Mouse (Mus musculus) midbrain, embryonic 16.5 days (tissue): Measurements from ENCODE around the gene Dstyk. TPM values are rescaled to one million over a fixed set of nuclear protein-coding genes. Genes with fewer than 3 reads are reported as not detected.
A peak's percentile ranks its signal among the peaks of the same experiment; 100 is the strongest.

Experiments
- ATAC-seq: fragments of 200-750 bp; cut with Nextera tagmentation; 2 replicates; pipeline ENCODE4 v1.8.0; 2017; ENCODE audit warnings: moderate TSS enrichment
- H3K27ac ChIP-seq: fragments of 300-500 bp; sonication (generic); 2 replicates; pipeline ENCODE4 v1.5.1; 2014; ENCODE audit warnings: mild to moderate bottlenecking, low read length, mixed read lengths
- H3K27me3 ChIP-seq: fragments of 300-500 bp; sonication (generic); 2 replicates; pipeline ENCODE4 v1.6.1; 2014; ENCODE audit warnings: low read depth, low read length, mixed read lengths; ENCODE audit not compliant: control insufficient read depth, insufficient read depth
- H3K36me3 ChIP-seq: fragments of 300-500 bp; sonication (generic); 2 replicates; pipeline ENCODE4 v1.6.1; 2014; ENCODE audit warnings: mild to moderate bottlenecking, low read length, moderate library complexity, mixed read lengths; ENCODE audit not compliant: control insufficient read depth, insufficient read depth
- H3K4me1 ChIP-seq: fragments of 300-500 bp; sonication (generic); 2 replicates; pipeline ENCODE4 v1.6.1; 2014; ENCODE audit warnings: mild to moderate bottlenecking, low read length, mixed read lengths; ENCODE audit not compliant: control insufficient read depth, insufficient read depth
- H3K4me2 ChIP-seq: fragments of 300-500 bp; sonication (generic); 2 replicates; pipeline ENCODE4 v1.6.1; 2014; ENCODE audit warnings: mild to moderate bottlenecking, low read length, mixed read lengths
- H3K4me3 ChIP-seq: fragments of 300-500 bp; sonication (generic); 2 replicates; pipeline ENCODE4 v1.5.1; 2014; ENCODE audit warnings: low read depth, mild to moderate bottlenecking, low read length, moderate library complexity, mixed read lengths
- H3K9ac ChIP-seq: fragments of 300-500 bp; sonication (generic); 2 replicates; pipeline ENCODE4 v1.6.1; 2014; ENCODE audit warnings: low read depth, low read length, mixed read lengths
- H3K9me3 ChIP-seq: fragments of 300-500 bp; sonication (generic); replicated peaks from 2 replicates; pipeline ENCODE4 v1.6.1; 2014; ENCODE audit warnings: mild to moderate bottlenecking, low read length, mixed read lengths; ENCODE audit not compliant: control insufficient read depth, poor library complexity, severe bottlenecking
- WGBS: fragments of 180-500 bp; shearing (Covaris S2); extraction: QIAGEN DNeasy Blood & Tissue Kit; methylation state at CpG from one replicate; pipeline ENCODE4 v1.1.7; 2014; 5-methylcytosine and 5-hydroxymethylcytosine counted together
- polyA plus RNA-seq: library from polyadenylated mRNA; unstranded; fragments of >200 nt; fragmentation: Nextera tagmentation; extraction: Ambion mirVana; gene quantifications from 2 replicates; pipeline ENCODE4 v1.2.1, GENCODE M21; 2015

Dstyk gene
- polyA plus RNA-seq, 1 experiment from 2014 or later, result 10.3 TPM

GRCm38 (mm10) chr1:132425600-132425999, 8.2 kb downstream of the Dstyk start:
- Histone ChIP-seq H3K36me3 (no peaks in the 10 kb centered on the region), H3K27ac (no peak overlapping the region), H3K9ac (no peak overlapping the region), H3K4me3 (no peak overlapping the region), H3K27me3 (no peaks in the 10 kb centered on the region), H3K9me3 (no peaks in the 10 kb centered on the region), H3K4me2 (no peak overlapping the region), H3K4me1 (peaks cover 4% of the 10 kb centered on the region; the same call in 1 of the 2 replicates)
- no peak for ATAC-seq

- Histone ChIP-seq H3K4me3 (no peak overlapping the region), H3K9me3 (no peaks in the 10 kb centered on the region), H3K27me3 (no peaks in the 10 kb centered on the region), H3K4me2 (no peak overlapping the region), H3K4me1 (peaks cover 8% of the 10 kb centered on the region; the same call in 1 of the 2 replicates), H3K9ac (no peak overlapping the region), H3K36me3 (0 out of 2 replicates have a peak, but pooled peaks cover 3% of the 10 kb centered on the region), H3K27ac (no peak overlapping the region; the same call in 1 of the 2 replicates)
- ATAC-seq, result peak; percentile 70
- WGBS, result 44% methylated on average over 3 of the region's 3 CpGs
Measured at GRCm38 (mm10) chr1:132430818-132431217, 13.5 kb downstream of the Dstyk start.

DNA sequence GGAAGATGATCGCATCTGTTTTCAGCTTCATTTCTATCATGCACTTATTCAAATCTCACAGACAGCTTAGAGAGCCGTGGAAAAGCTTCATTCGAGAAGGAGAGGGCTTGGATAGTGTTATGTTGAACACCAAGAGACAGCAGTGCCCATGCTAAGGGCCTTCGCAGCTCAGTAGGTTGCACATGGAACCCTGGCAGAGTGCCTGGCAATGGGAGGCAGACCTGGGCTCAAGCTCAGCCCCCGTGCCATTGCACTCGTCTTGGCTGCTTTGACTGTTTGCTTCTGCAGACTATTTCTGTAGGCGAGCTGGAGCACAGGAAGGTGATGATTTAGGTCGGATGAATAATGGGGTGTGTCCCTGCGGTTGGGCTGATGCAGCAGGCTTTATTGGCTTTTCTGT, 14.4 kb downstream of the Dstyk start:
- no peaks in the 10 kb centered on the region for H3K9me3 ChIP-seq
- H3K27me3 ChIP-seq, result no peaks in the 10 kb centered on the region
- 75% methylated on average over 9 of the region's 9 CpGs for WGBS
- ATAC-seq, result no peak
- 0 out of 2 replicates have a peak, but pooled peaks cover 3% of the 10 kb centered on the region for H3K36me3 ChIP-seq
- peaks cover 8% of the 10 kb centered on the region; the same call in 1 of the 2 replicates for H3K4me1 ChIP-seq
- H3K9ac ChIP-seq, result no peak overlapping the region
- H3K4me3 ChIP-seq, result no peak overlapping the region
- H3K4me2 ChIP-seq, result no peak overlapping the region
- H3K27ac ChIP-seq, result no peak overlapping the region

DNA sequence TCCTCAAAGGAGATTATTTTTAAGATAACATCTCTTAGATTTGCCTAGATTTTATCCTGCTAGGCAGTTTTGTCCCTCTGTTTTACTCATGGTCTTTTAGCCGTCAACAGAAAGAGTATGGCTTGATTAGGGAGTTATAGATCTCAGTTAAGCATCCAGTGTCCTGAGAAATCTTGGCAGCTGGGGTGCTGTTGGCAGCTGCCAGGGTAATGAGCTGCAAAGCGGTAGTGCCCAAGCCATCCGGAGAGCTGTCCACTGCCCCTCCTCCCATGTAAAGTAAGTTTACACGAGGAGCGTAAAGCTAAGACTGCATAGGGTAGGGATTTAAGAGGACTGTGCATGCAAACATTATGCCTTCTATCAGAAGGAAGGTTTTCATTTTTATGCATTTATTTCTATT, 16.0 kb downstream of the Dstyk start:
- H3K36me3 ChIP-seq, result 0 out of 2 replicates have a peak, but pooled peaks cover 3% of the 10 kb centered on the region
- H3K4me1 ChIP-seq, result peaks cover 11% of the 10 kb centered on the region; the same call in 1 of the 2 replicates
- H3K27me3 ChIP-seq, result no peaks in the 10 kb centered on the region
- H3K4me2 ChIP-seq, result no peak overlapping the region
- no peak for ATAC-seq
- H3K9ac ChIP-seq, result no peak overlapping the region
- H3K9me3 ChIP-seq, result no peaks in the 10 kb centered on the region
- no peak overlapping the region for H3K4me3 ChIP-seq
- H3K27ac ChIP-seq, result no peak overlapping the region
- 49% methylated on average over 5 of the region's 5 CpGs for WGBS

GRCm38 (mm10) chr1:132434032-132434431, 16.7 kb downstream of the Dstyk start:
- H3K36me3 ChIP-seq, result 0 out of 2 replicates have a peak, but pooled peaks cover 3% of the 10 kb centered on the region
- no peak overlapping the region for H3K9ac ChIP-seq
- H3K9me3 ChIP-seq, result no peaks in the 10 kb centered on the region
- no peak overlapping the region for H3K27ac ChIP-seq
- no peaks in the 10 kb centered on the region for H3K27me3 ChIP-seq
- no peak overlapping the region for H3K4me2 ChIP-seq
- peaks cover 11% of the 10 kb centered on the region; the same call in 1 of the 2 replicates for H3K4me1 ChIP-seq
- H3K4me3 ChIP-seq, result no peak overlapping the region
- no peak for ATAC-seq
- 93% methylated on average over 12 of the region's 12 CpGs for WGBS

DNA sequence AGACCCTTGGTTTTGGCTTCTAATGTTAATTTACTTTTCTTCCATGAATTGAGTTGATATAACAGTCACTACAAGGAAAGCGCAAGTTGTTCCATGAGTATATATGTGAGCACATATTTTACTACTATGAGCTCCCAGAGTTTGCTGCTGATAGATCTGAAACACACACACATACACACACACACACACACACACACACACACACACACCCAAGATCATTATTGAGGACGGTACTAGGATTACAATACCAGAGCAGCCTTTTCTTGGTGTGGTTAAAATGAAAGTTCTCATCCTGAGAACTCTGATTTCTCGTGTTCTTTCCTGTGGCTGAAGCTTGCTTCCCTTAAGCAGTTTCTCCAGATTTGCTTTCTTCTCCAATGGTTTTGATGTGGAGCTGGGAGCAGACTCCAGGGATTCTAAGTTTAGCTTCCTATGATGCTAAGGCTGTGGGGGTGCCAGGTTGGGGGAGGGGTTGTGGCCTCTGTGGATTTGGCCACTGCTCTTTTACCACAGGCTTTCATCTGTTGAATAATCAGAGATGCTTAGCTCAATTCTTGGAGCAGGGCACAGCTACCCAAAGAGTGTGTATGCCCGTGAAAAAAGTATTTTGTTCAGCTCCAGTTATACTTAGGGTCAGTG, 19.1 kb downstream of the Dstyk start:
- H3K9ac ChIP-seq, result no peak overlapping the region
- H3K9me3 ChIP-seq, result no peaks in the 10 kb centered on the region
- H3K27me3 ChIP-seq, result no peaks in the 10 kb centered on the region
- 72% methylated on average over 4 of the region's 4 CpGs for WGBS
- no peak for ATAC-seq
- H3K4me1 ChIP-seq, result peaks cover 6% of the 10 kb centered on the region; the same call in 1 of the 2 replicates
- H3K4me2 ChIP-seq, result no peak overlapping the region
- H3K36me3 ChIP-seq, result peaks cover 11% of the 10 kb centered on the region; the same call in 1 of the 2 replicates
- H3K4me3 ChIP-seq, result no peak overlapping the region
- H3K27ac ChIP-seq, result no peak overlapping the region

- Histone ChIP-seq H3K4me3 (no peak overlapping the region), H3K36me3 (peaks cover 12% of the 10 kb centered on the region; the same call in 1 of the 2 replicates), H3K4me1 (peaks cover 6% of the 10 kb centered on the region; the same call in 1 of the 2 replicates), H3K27me3 (no peaks in the 10 kb centered on the region), H3K4me2 (no peak overlapping the region), H3K9me3 (no peaks in the 10 kb centered on the region), H3K9ac (no peak overlapping the region), H3K27ac (no peak overlapping the region)
- no peak for ATAC-seq
- WGBS, result 59% methylated on average over 1 of the region's 1 CpGs
Measured at GRCm38 (mm10) chr1:132436960-132437359, 19.6 kb downstream of the Dstyk start.

GRCm38 (mm10) chr1:132437389-132437788, 20.0 kb downstream of the Dstyk start:
- Histone ChIP-seq H3K27ac (no peak overlapping the region), H3K4me3 (no peak overlapping the region), H3K4me1 (peaks cover 6% of the 10 kb centered on the region; the same call in 1 of the 2 replicates), H3K9me3 (no peaks in the 10 kb centered on the region), H3K36me3 (peaks cover 12% of the 10 kb centered on the region; the same call in 1 of the 2 replicates), H3K27me3 (no peaks in the 10 kb centered on the region), H3K4me2 (no peak overlapping the region), H3K9ac (no peak overlapping the region)
- no peak for ATAC-seq
- 80% methylated on average over 5 of the region's 5 CpGs for WGBS

DNA sequence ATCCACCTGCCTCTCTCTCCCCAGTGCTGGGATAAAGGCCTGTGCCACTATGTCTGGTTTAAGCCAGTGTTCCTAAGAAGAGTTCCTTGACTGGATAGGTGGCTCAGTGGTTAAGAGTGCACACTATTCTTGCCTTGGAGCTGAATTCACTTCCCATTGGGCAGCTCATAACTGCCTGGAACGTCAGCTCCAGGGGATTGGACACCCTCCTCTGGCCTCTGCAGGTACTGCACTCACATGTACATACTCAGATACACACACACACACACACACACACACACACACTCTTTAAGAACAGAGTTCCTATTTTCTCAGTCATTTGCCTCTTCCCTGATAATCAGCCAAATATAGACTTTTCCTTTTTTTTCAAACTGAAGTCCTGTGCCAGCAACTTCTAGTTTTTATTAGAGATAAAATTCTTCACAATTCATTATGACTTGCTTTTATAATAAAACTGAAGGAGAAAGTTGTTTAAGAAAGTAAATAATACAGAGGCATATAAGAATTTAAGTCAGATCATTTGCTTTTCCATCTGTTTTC, 23.6 kb downstream of the Dstyk start:
- H3K27ac ChIP-seq, result no peak overlapping the region
- no peak overlapping the region for H3K9ac ChIP-seq
- H3K27me3 ChIP-seq, result no peaks in the 10 kb centered on the region
- ATAC-seq, result no peak
- H3K36me3 ChIP-seq, result peaks cover 9% of the 10 kb centered on the region; the same call in 1 of the 2 replicates
- WGBS, result 80% methylated on average over 1 of the region's 1 CpGs
- H3K4me1 ChIP-seq, result 0 out of 2 replicates have a peak, but pooled peaks cover 4% of the 10 kb centered on the region
- H3K4me2 ChIP-seq, result no peak overlapping the region
- H3K9me3 ChIP-seq, result no peaks in the 10 kb centered on the region
- no peak overlapping the region for H3K4me3 ChIP-seq
